Mouse (Mus musculus) cortical plate, adult 2 months (tissue): ENCODE results near the gene Ncapd2.

Experiments used
- CTCF ChIP-seq: fragments of 200-500 bp; IDR thresholded peaks from 2 replicates; pipeline ENCODE4 v1.5.1; 2011; ENCODE audit warnings: mild to moderate bottlenecking, control low read depth, low read length; ENCODE audit not compliant: insufficient read depth; ENCODE audit errors: extremely low read depth
- POLR2A ChIP-seq: fragments of 200-500 bp; IDR thresholded peaks from 2 replicates; pipeline ENCODE4 v1.6.1; 2011; ENCODE audit warnings: mild to moderate bottlenecking, low read length, control low read depth; ENCODE audit not compliant: insufficient read depth; ENCODE audit errors: extremely low read depth

- TF ChIP-seq CTCF (no peak), POLR2A (no peak)
These were observed 5.7 kb upstream of the Ncapd2 start for GRCm38 (mm10) chr6:125197166-125197565.
